Mouse (Mus musculus) CH12.LX (cell line): ENCODE data around the gene Bloc1s6. TPM values are rescaled to one million over a fixed set of nuclear protein-coding genes. Genes with fewer than 3 reads are reported as not detected.

Experiments used
- DNase-seq: peaks from one replicate; pipeline ENCODE4 v3.0.0-alpha.2; 2013; ENCODE audit errors: extremely low read depth
- H3K27ac ChIP-seq: 2 replicates; pipeline ENCODE4 v1.5.1; 2012; ENCODE audit warnings: low read depth, mild to moderate bottlenecking, control low read depth, moderate library complexity; ENCODE audit not compliant: insufficient read depth
- H3K27me3 ChIP-seq: replicated peaks from 2 replicates; pipeline ENCODE3; 2012; ENCODE audit warnings: inconsistent platforms
- H3K36me3 ChIP-seq, 2 experiments: replicated peaks in 1 of 2; 2 replicates each; pipeline versions ENCODE3 to v1.6.1; 2012; ENCODE audit warnings: inconsistent platforms in 1 of 2, low read length in 1 of 2, mild to moderate bottlenecking in 1 of 2, mixed read lengths in 1 of 2, moderate library complexity in 1 of 2; ENCODE audit not compliant: control insufficient read depth in 1 of 2, insufficient read depth in 1 of 2
- H3K4me1 ChIP-seq, 2 experiments: 2 replicates each; pipeline ENCODE4 v1.6.1; 2012; ENCODE audit warnings: inconsistent platforms in 1 of 2, moderate library complexity in 1 of 2; ENCODE audit not compliant: insufficient read depth in 2 of 2, control insufficient read depth in 1 of 2
- H3K4me2 ChIP-seq: 2 replicates; pipeline ENCODE4 v1.6.1; 2012; ENCODE audit warnings: low read depth, mild to moderate bottlenecking, control low read depth; ENCODE audit not compliant: poor library complexity, insufficient read depth, severe bottlenecking
- H3K4me3 ChIP-seq, 3 experiments: fragments of 150-350 bp in 1 of 3; sonication (generic) in 1 of 3; replicated peaks in 1 of 3; 2 replicates each; pipeline versions ENCODE3 to v1.5.1; 2011 to 2012; ENCODE audit warnings: low read depth in 2 of 3, low read length in 2 of 3, mild to moderate bottlenecking in 2 of 3, moderate library complexity in 2 of 3, control low read depth in 1 of 3, improper control_type of control experiment in 1 of 3, inconsistent platforms in 1 of 3, mixed read lengths in 1 of 3; ENCODE audit not compliant: poor library complexity in 1 of 3
- H3K79me2 ChIP-seq: replicated peaks from 2 replicates; pipeline ENCODE4 v1.6.1; 2012; ENCODE audit warnings: mild to moderate bottlenecking, moderate library complexity; ENCODE audit not compliant: control insufficient read depth, poor library complexity, insufficient read depth, severe bottlenecking; ENCODE audit errors: extremely low read depth
- H3K9ac ChIP-seq: 2 replicates; pipeline ENCODE4 v1.6.1; 2012; ENCODE audit warnings: low read depth, mild to moderate bottlenecking, control low read depth, moderate library complexity; ENCODE audit not compliant: insufficient read depth
- H3K9me3 ChIP-seq: replicated peaks from 2 replicates; pipeline ENCODE3; 2012; ENCODE audit warnings: low read length, inconsistent platforms, mixed read lengths
- BHLHE40 ChIP-seq: IDR thresholded peaks from 2 replicates; pipeline ENCODE4 v1.6.1; 2011; ENCODE audit warnings: mild to moderate bottlenecking, low read depth, low read length, improper control_type of control experiment
- CTCF ChIP-seq, 2 experiments: IDR thresholded peaks in 1 of 2; conservative IDR thresholded peaks in 1 of 2; 2 replicates each; pipeline ENCODE4 v1.5.1; 2011 to 2012; ENCODE audit warnings: low read depth in 2 of 2, low read length in 2 of 2, improper control_type of control experiment in 1 of 2, inconsistent platforms in 1 of 2, mild to moderate bottlenecking in 1 of 2, moderate library complexity in 1 of 2
- EP300 ChIP-seq: IDR thresholded peaks from 2 replicates; pipeline ENCODE4 v1.6.1; 2011; ENCODE audit warnings: low read length, improper control_type of control experiment
- IRF4 ChIP-seq: IDR thresholded peaks from 2 replicates; pipeline ENCODE4 v1.6.1; 2014; ENCODE audit warnings: low read depth, mild to moderate bottlenecking, inconsistent platforms, low read length, improper control_type of control experiment
- JUN ChIP-seq: IDR thresholded peaks from 2 replicates; pipeline ENCODE4 v1.6.1; 2011; ENCODE audit warnings: low read depth, mild to moderate bottlenecking, low read length, improper control_type of control experiment, moderate library complexity; ENCODE audit not compliant: insufficient read depth
- JUND ChIP-seq: conservative IDR thresholded peaks from 2 replicates; pipeline ENCODE4 v1.6.1; 2011; ENCODE audit warnings: low read depth, low read length, improper control_type of control experiment
- KAT2A ChIP-seq: IDR thresholded peaks from 2 replicates; pipeline ENCODE4 v1.6.1; 2012; ENCODE audit warnings: low read length, improper control_type of control experiment, inconsistent platforms; ENCODE audit not compliant: insufficient replicate concordance
- MAX ChIP-seq: IDR thresholded peaks from 2 replicates; pipeline ENCODE4 v1.6.1; 2011; ENCODE audit warnings: low read length, improper control_type of control experiment
- MEF2A ChIP-seq: IDR thresholded peaks from 2 replicates; pipeline ENCODE4 v1.6.1; 2014; ENCODE audit warnings: low read depth, mild to moderate bottlenecking, inconsistent platforms, low read length, improper control_type of control experiment, borderline replicate concordance
- MXI1 ChIP-seq: IDR thresholded peaks from 2 replicates; pipeline ENCODE4 v1.6.1; 2011; ENCODE audit warnings: mild to moderate bottlenecking, low read depth, low read length, improper control_type of control experiment
- MYC ChIP-seq: IDR thresholded peaks from 2 replicates; pipeline ENCODE4 v1.6.1; 2011; ENCODE audit warnings: low read depth, mild to moderate bottlenecking, improper control_type of control experiment, low read length
- NELFE ChIP-seq: IDR thresholded peaks from 2 replicates; pipeline ENCODE4 v1.6.1; 2011; ENCODE audit warnings: low read depth, low read length, improper control_type of control experiment
- NRF1 ChIP-seq: IDR thresholded peaks from 2 replicates; pipeline ENCODE4 v1.6.1; 2014; ENCODE audit warnings: low read depth, mild to moderate bottlenecking, inconsistent platforms, low read length, improper control_type of control experiment, moderate library complexity
- PAX5 ChIP-seq: IDR thresholded peaks from 2 replicates; pipeline ENCODE4 v1.6.1; 2012; ENCODE audit warnings: low read length, inconsistent platforms, mixed read lengths
- POLR2A ChIP-seq: IDR thresholded peaks from 2 replicates; pipeline ENCODE4 v1.6.1; 2011; ENCODE audit warnings: low read depth, mild to moderate bottlenecking, improper control_type of control experiment, low read length
- POLR2AphosphoS2 ChIP-seq: IDR thresholded peaks from 2 replicates; pipeline ENCODE4 v1.6.1; 2011; ENCODE audit warnings: low read depth, low read length, improper control_type of control experiment
- RCOR1 ChIP-seq: conservative IDR thresholded peaks from 2 replicates; pipeline ENCODE4 v1.6.1; 2012; ENCODE audit warnings: low read depth, mild to moderate bottlenecking, inconsistent platforms, low read length, improper control_type of control experiment
- SIN3A ChIP-seq: IDR thresholded peaks from 2 replicates; pipeline ENCODE4 v1.6.1; 2012; ENCODE audit warnings: low read length, improper control_type of control experiment, inconsistent platforms
- TCF12 ChIP-seq: IDR thresholded peaks from 2 replicates; pipeline ENCODE4 v1.6.1; 2014; ENCODE audit warnings: low read depth, mild to moderate bottlenecking, inconsistent platforms, low read length, improper control_type of control experiment
- UBTF ChIP-seq: IDR thresholded peaks from 2 replicates; pipeline ENCODE4 v1.6.1; 2012; ENCODE audit warnings: low read depth, mild to moderate bottlenecking, inconsistent platforms, low read length, improper control_type of control experiment, moderate library complexity
- USF2 ChIP-seq: conservative IDR thresholded peaks from 2 replicates; pipeline ENCODE4 v1.6.1; 2011; ENCODE audit warnings: low read depth, low read length, improper control_type of control experiment
- ZC3H11A ChIP-seq: IDR thresholded peaks from 2 replicates; pipeline ENCODE4 v1.6.1; 2012; ENCODE audit warnings: low read depth, mild to moderate bottlenecking, inconsistent platforms, low read length, improper control_type of control experiment
- dilution Hi-C: fragments of 300-500 bp; cut with MboI; formaldehyde crosslinking; loops from 2 replicates; pipeline ENCODE4 v1.14.3; 2020; ENCODE audit warnings: low sequenced_read_pairs; ENCODE audit not compliant: extremely low pct_unique_long_range_greater_than_20kb, extremely low pct_ligation_motif_present
- in situ Hi-C: fragments of 300-500 bp; cut with MboI; formaldehyde crosslinking; loops from 3 replicates; pipeline ENCODE4 v1.14.3; 2019; ENCODE audit warnings: low sequenced_read_pairs, low pct_ligation_motif_present, low pct_unique_long_range_greater_than_20kb, mixed read lengths
- polyA plus RNA-seq: library from polyadenylated mRNA; unstranded; fragments of >175 nt; gene quantifications from 2 replicates; pipeline ENCODE4 v1.2.1, GENCODE M21; 2012; ENCODE audit warnings: low read depth; ENCODE audit not compliant: insufficient read length
- total RNA-seq, 2 experiments: library from RNA; depleted of rRNA; stranded (reverse); fragments of 300-350 nt in 1 of 2; fragments of >200 nt in 1 of 2; gene quantifications; 2 replicates each; pipeline ENCODE4 v1.2.3; 2012 to 2014

The Bloc1s6 gene
- total and polyA plus RNA-seq, 3 experiments = 25.5 to 60.3 (median 42.0) TPM

GRCm38 (mm10) chr2:122775491-122775890, 37.2 kb downstream of the Bloc1s6 start:
- no peaks in the 10 kb centered on the region for H3K79me2 ChIP-seq
- no peaks in the 10 kb centered on the region for H3K9me3 ChIP-seq
- H3K27me3 ChIP-seq = no peaks in the 10 kb centered on the region
- DNase-seq = no peak
- H3K4me2 ChIP-seq = no peak overlapping the region
- TF ChIP-seq ZC3H11A = no peak
- TF ChIP-seq CTCF (conservative IDR thresholded peaks at IDR 0.05 in 1 of 2, IDR thresholded peaks at IDR 0.05 in 1 of 2; ENCODE audit: low read depth in 2 of 2, low read length in 2 of 2) = no peak
- TF ChIP-seq BHLHE40 = no peak
- TF ChIP-seq POLR2AphosphoS2 = no peak
- TF ChIP-seq MAX = no peak
- TF ChIP-seq JUND = no peak
- no peak for TF ChIP-seq PAX5
- no peak for TF ChIP-seq UBTF
- TF ChIP-seq, all 38 proteins: peak for 0
- no peaks in the 10 kb centered on the region for H3K4me1 ChIP-seq
- dilution Hi-C loops = no loop called here
- no peak overlapping the region for H3K27ac ChIP-seq
- in situ Hi-C loops = no loop called here
- no peaks in the 10 kb centered on the region for H3K36me3 ChIP-seq
- H3K9ac ChIP-seq = no peak overlapping the region
- no peak overlapping the region for H3K4me3 ChIP-seq

- H3K27ac ChIP-seq = no peak overlapping the region
- H3K27me3 ChIP-seq = no peaks in the 10 kb centered on the region
- in situ Hi-C loops (no loop called here), dilution Hi-C loops (no loop called here)
- H3K4me2 ChIP-seq = no peak overlapping the region
- H3K36me3 ChIP-seq = no peaks in the 10 kb centered on the region
- no peak for DNase-seq
- no peak overlapping the region for H3K4me3 ChIP-seq
- no peaks in the 10 kb centered on the region for H3K9me3 ChIP-seq
- no peaks in the 10 kb centered on the region for H3K79me2 ChIP-seq
- no peaks in the 10 kb centered on the region for H3K4me1 ChIP-seq
- H3K9ac ChIP-seq = no peak overlapping the region
- TF ChIP-seq KAT2A (no peak), NELFE (no peak), MXI1 (no peak), MEF2A (no peak), USF2 (no peak), TCF12 (no peak), MYC (no peak), RCOR1 (no peak), ZC3H11A (no peak), SIN3A (no peak), POLR2A (no peak), NRF1 (no peak), EP300 (no peak), IRF4 (no peak), JUND (no peak), JUN (no peak)
Measured at GRCm38 (mm10) chr2:122776823-122777222, 38.5 kb downstream of the Bloc1s6 start.
